Mouse (Mus musculus): ENCODE measurements around the gene B4galt2. TPM values are rescaled to one million over a fixed set of nuclear protein-coding genes. Genes with fewer than 3 reads are reported as not detected.

Gene B4galt2
- polyA plus RNA-seq, 1 experiment, result 37.7 TPM

DNA sequence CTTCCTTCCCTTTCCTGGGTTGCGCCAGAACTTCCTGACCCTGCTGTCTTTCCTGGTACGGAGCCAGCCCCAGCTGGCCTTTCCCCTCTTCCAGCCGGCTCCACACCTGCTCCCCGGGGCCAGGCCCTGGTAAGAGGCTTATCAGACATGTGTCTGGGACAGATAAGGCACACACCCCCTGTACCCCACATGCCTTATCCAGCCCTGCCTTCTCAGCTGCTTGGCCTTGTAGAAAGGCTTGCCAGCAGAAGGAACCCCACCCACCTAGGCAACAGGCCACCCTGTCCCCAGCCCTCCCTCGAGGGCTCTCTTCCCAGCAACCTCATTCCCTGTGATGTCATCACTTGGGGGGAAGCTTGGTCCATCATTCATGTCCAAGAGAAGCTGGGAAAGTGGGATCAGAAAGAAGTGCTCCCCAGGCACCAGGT, 53.1 kb downstream of the B4galt2 start:
- no peak overlapping the region for H3ac ChIP-seq (ENCODE audit: control insufficient read depth, insufficient read length, low read depth)
- peaks cover 5% of the 10 kb centered on the region for H3K27me3 ChIP-seq (ENCODE audit: control insufficient read depth, insufficient read depth, insufficient read length)
- no peak overlapping the region for H3K4me3 ChIP-seq (ENCODE audit: insufficient read depth, poor library complexity, severe bottlenecking)
- no peaks in the 10 kb centered on the region for H3K79me2 ChIP-seq (ENCODE audit: control insufficient read depth, insufficient read depth)
- TF ChIP-seq CEBPB (IDR thresholded peaks at IDR 0.05; ENCODE audit: low read depth), result no peak
- no peak for TF ChIP-seq MYOD1 (IDR thresholded peaks at IDR 0.05; ENCODE audit: control insufficient read depth, insufficient read length, low read depth)
- no peak for TF ChIP-seq USF1 (IDR thresholded peaks at IDR 0.05; ENCODE audit: low read depth)
- TF ChIP-seq CTCF (IDR thresholded peaks at IDR 0.05; ENCODE audit: control insufficient read depth, insufficient read depth, insufficient read length), result no peak
- TF ChIP-seq MAX (IDR thresholded peaks at IDR 0.05), result no peak
- TF ChIP-seq MYOG (IDR thresholded peaks at IDR 0.05; ENCODE audit: control insufficient read depth, extremely low read depth, insufficient read length), result no peak
- no peak for TF ChIP-seq FOSL1 (IDR thresholded peaks at IDR 0.05; ENCODE audit: insufficient read depth, low read length, poor library complexity, severe bottlenecking)
- H3K79me3 ChIP-seq (ENCODE audit: low read depth), result no peaks in the 10 kb centered on the region
- no peaks in the 10 kb centered on the region for H3K36me3 ChIP-seq (ENCODE audit: control insufficient read depth, insufficient read depth)

DNA sequence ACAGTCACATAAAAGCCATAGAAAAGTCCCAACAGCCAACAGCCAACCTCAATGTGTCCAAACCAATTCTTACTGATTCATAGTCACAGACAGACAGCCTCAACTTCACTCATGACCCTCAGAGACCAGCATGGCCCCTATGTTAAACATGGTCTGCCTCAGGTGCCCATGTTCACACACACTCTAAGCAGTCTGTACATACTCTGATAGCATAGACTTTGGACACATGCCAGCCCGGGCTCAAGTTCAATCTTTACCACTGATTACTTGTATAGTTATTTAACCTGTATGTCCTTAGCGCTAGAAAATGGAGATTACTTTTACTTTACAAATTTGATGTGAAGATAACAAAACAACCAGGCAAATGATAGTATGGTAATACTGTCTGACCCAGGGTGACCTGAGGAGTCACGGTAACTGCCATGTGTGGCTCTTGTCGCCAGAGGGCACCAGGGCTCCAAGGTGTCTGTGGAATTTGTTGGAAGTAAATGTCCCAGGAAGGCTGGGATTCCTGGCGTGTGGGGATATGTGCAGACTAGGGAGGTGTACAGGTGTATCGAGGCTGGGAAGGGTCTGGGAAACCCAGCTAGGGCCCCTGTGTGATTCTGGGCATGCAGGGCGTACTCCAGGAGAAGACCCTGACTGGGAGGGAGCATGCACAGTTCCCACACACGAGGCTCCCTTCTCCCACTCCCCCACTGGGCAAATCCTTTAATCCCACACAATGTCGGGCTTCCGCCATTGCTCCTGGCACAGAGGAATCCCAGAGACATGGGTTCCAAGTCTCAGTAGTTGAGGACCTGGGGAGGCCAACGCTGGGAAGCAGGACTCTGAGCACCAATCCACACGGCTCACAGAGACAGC, 53.8 kb downstream of the B4galt2 start:
- Histone ChIP-seq H3ac (ENCODE audit: control insufficient read depth, insufficient read length, low read depth) (no peak overlapping the region), H3K4me3 (ENCODE audit: insufficient read depth, poor library complexity, severe bottlenecking) (no peak overlapping the region)
- TF ChIP-seq FOSL1 (IDR thresholded peaks at IDR 0.05; ENCODE audit: insufficient read depth, low read length, poor library complexity, severe bottlenecking) (no peak), MYOD1 (IDR thresholded peaks at IDR 0.05; ENCODE audit: control insufficient read depth, insufficient read length, low read depth) (no peak), CEBPB (IDR thresholded peaks at IDR 0.05; ENCODE audit: low read depth) (no peak), MAX (IDR thresholded peaks at IDR 0.05) (no peak), USF1 (IDR thresholded peaks at IDR 0.05; ENCODE audit: low read depth) (no peak), MYOG (IDR thresholded peaks at IDR 0.05; ENCODE audit: control insufficient read depth, extremely low read depth, insufficient read length) (no peak), CTCF (IDR thresholded peaks at IDR 0.05; ENCODE audit: control insufficient read depth, insufficient read depth, insufficient read length) (peak; percentile 78)

DNA sequence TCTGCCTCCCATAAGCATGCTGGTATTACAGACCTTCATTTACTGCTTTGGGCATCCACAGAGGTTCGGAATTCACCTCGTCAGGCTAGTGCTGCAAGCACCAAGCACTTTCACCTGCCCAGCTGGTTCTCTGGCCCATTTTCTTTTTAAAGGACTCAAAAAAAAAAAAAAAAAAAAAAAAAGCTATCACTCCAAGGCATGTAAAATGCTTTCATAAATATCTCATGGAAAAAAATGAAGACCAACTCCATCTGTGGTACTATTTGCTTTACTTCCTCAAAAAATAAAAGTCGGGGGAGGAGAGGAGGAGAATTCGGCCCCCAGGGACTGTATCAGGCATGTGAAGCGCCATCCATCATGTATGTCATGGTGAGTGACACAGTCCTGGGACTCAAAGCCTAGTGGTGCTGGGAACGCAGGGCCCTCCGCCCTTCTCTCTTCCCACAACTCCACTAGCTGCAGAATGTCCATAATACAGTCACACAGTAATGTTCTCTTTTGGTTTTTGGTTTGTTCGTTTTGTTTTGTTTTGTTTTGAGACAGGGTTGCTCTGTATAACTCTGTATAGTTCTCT, 54.6 kb downstream of the B4galt2 start:
- Histone ChIP-seq H3K79me3 (ENCODE audit: low read depth) (no peaks in the 10 kb centered on the region), H3K36me3 (ENCODE audit: control insufficient read depth, insufficient read depth) (no peaks in the 10 kb centered on the region), H3K27me3 (ENCODE audit: control insufficient read depth, insufficient read depth, insufficient read length) (peaks cover 19% of the 10 kb centered on the region), H3ac (ENCODE audit: control insufficient read depth, insufficient read length, low read depth) (no peak overlapping the region), H3K79me2 (ENCODE audit: control insufficient read depth, insufficient read depth) (no peaks in the 10 kb centered on the region), H3K4me3 (ENCODE audit: insufficient read depth, poor library complexity, severe bottlenecking) (no peak overlapping the region)
- TF ChIP-seq FOSL1 (IDR thresholded peaks at IDR 0.05; ENCODE audit: insufficient read depth, low read length, poor library complexity, severe bottlenecking) (no peak), MYOD1 (IDR thresholded peaks at IDR 0.05; ENCODE audit: control insufficient read depth, insufficient read length, low read depth) (no peak), CEBPB (IDR thresholded peaks at IDR 0.05; ENCODE audit: low read depth) (no peak), CTCF (IDR thresholded peaks at IDR 0.05; ENCODE audit: control insufficient read depth, insufficient read depth, insufficient read length) (no peak), USF1 (IDR thresholded peaks at IDR 0.05; ENCODE audit: low read depth) (no peak)

More for the DNA sequence above, 53.8 kb downstream of the B4galt2 start:
- Histone ChIP-seq H3K36me3 (ENCODE audit: control insufficient read depth, insufficient read depth) (no peaks in the 10 kb centered on the region), H3K27me3 (ENCODE audit: control insufficient read depth, insufficient read depth, insufficient read length) (peaks cover 11% of the 10 kb centered on the region), H3K79me2 (ENCODE audit: control insufficient read depth, insufficient read depth) (no peaks in the 10 kb centered on the region), H3K79me3 (ENCODE audit: low read depth) (no peaks in the 10 kb centered on the region)

Other genes starting within 250 kb of the B4galt2 start
- 31.0 TPM for gene Dmap1, start 201.2 kb downstream of the B4galt2 start, polyA plus RNA-seq (2012; fragmentation: generic; extraction: Trizol)
- not detected for gene Gm12845, start 159.1 kb downstream of the B4galt2 start, polyA plus RNA-seq (2012; fragmentation: generic; extraction: Trizol)
- gene Klf17, start 117.8 kb downstream of the B4galt2 start, polyA plus RNA-seq (2012; fragmentation: generic; extraction: Trizol), result not detected
- gene Slc6a9, start 49.0 kb downstream of the B4galt2 start, polyA plus RNA-seq (2012; fragmentation: generic; extraction: Trizol), result 14.4 TPM
- gene Ccdc24, start 10.9 kb downstream of the B4galt2 start, polyA plus RNA-seq (2012; fragmentation: generic; extraction: Trizol), result 1.4 TPM
- 296 TPM for gene Atp6v0b, start 3.8 kb upstream of the B4galt2 start, polyA plus RNA-seq (2012; fragmentation: generic; extraction: Trizol)
- gene Dph2, start 8.5 kb upstream of the B4galt2 start, polyA plus RNA-seq (2012; fragmentation: generic; extraction: Trizol), result 16.4 TPM
- gene Ipo13, start 31.5 kb upstream of the B4galt2 start, polyA plus RNA-seq (2012; fragmentation: generic; extraction: Trizol), result 43.6 TPM
- 2.6 TPM for gene Artn, start 46.3 kb upstream of the B4galt2 start, polyA plus RNA-seq (2012; fragmentation: generic; extraction: Trizol)

Measured in C2C12 (cell line).